Mouse (Mus musculus) adrenal gland (tissue): ENCODE results near the gene Atp5h.
"Not testable (repeated sequence)": the region's sequence is repeated elsewhere in the genome, so short reads cannot be mapped to it uniquely, and the experiment has no call there.

Experiments
- intact Hi-C: fragments of 180-260 bp; cut with DNase I; formaldehyde crosslinking; loops from one replicate; pipeline ENCODE4 v1.15.1; 2025

Gene Atp5h

DNA sequence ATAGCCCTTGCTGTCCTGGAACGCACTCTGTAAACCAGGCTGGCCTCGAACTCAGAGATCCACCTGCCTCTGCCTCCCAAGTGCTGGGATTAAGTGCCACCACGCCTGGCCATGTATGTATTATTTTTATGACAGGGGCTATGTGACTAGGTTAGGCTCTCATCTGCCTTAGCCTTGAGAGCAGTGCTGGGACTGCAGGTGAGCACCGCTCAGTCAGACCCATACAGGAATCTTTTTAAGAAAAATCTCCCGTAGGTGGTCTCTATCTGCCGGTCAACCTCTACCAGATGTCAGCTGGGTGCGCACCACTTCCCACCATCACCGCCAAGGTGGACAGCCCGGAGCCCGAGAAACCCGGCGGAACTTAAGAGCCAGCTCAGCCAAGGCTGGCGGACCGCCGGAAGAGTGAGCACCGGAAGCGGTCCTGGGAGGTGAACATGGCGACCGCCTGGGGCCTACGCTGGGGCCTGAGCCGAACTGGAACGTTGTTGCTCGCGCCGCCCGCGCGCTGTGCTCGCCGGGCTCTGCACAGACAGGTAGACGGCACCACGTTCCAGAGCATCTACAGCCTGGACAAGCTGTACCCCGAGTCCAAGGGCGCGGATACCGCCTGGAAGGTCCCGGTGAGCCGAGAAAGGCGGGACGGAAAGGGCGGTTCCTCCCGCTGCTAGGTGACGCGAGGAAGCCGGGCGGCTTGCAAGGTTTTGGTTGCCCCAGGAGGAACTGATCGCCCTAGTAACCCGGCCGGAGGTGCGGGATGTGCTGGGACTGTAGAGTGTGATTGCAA lies 16.2 kb downstream of the Atp5h start, which contains the start of gene Mrpl58:
Gene Mrpl58, plus strand, starts transcription at position 415 of the 787 bp plus-strand sequence.
- intact Hi-C loops: no loop called here

DNA sequence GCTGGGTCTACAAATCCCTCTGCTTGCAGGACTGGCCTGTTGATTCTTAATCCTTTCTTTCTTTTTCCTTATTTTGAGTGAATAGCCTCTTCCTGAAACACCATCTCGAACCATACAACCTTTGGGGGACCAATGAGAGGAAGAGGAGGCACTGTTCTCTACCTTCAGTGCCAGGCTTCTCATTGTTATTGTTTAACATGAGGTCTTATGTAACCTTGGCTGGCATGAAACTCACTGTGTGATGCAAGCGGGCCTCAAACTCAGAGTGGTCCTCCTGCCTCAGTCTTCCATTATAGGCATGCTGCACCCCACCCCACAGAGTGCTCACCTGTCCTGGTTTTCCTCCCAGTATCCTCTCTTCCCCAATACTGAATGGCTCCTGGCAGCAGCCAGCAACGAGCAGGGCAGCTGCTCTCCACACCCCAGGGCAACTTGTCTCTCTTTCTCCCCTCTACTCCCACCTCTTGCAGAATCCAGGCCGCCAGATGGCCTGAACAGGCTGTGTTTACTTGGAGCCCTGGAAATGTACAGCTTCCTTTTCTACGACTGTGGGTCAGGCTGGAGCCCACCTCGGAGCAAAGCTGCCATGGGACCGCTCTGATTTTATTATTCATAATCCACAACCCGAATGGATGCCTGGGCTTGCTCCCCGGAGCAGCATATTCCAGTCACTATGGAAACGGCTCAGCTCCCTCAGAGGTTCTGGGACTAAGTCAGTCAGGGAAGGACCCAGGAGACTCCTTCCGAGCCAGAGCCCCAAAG lies 19.0 kb downstream of the Atp5h start:
- intact Hi-C loops: no loop called here

DNA sequence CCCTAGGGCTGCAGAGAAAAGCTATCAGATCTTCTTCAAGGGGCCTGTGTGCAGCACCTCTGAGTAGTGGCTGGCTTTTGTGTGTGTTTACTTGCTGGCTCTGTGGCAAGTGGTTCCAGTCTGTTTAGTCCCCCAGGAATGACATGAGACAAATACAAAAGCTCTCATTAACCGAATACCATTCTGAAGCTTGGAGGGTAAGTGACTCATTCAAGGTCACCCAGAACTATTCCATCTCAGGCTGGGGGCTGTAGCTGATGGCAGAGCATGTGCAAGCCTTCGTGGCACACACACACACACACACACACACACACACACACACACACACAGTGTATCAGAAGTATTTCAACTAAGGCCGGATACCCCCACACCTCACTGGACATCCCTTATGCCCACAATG lies 19.6 kb downstream of the Atp5h start:
- intact Hi-C loops: no loop called here

DNA sequence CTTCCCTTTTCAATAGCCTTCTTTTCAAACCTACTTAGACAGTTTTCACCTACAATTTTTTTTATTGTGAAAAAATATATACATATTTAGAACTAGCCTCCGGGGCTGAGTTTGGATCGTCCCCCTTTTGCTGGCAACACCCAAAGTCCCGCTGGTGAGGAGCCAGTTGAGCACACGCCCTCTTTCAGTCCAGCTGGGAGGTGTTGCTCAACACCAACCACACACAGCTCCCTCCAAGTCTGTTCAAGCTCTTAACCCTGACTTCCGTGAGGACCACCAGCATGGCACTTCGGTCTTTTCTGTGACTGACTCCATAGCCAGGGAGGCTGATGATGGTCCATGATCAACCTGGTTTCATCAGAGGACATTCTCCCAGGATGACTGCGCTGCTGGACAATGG lies 21.7 kb downstream of the Atp5h start:
- intact Hi-C loops: no loop called here

DNA sequence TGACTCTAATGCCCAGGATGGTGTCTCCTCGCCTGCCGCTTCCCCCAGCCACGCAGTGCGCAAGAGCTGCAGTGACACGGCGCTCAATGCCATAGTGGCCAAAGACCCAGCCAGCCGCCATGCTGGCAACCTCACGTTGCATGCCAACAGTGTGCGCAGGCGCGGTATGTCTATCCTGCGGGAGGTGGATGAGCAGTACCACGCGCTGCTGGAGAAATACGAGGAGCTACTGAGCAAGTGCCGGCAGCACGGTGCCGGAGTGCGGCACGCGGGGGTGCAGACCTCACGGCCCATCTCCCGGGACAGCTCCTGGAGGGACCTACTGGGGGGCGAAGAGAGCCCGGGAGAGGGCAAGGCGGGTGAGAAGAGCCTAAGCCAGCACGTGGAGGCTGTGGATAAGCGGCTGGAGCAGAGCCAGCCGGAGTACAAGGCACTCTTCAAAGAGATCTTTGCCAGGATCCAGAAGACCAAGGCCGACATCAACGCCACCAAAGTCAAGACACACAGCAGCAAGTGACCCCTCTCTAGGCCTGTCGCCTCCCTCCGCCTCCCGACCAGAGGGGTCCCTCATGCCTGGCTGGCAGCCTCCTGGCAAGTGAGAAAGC lies 25.9 kb downstream of the Atp5h start:
- intact Hi-C loops: no loop called here

DNA sequence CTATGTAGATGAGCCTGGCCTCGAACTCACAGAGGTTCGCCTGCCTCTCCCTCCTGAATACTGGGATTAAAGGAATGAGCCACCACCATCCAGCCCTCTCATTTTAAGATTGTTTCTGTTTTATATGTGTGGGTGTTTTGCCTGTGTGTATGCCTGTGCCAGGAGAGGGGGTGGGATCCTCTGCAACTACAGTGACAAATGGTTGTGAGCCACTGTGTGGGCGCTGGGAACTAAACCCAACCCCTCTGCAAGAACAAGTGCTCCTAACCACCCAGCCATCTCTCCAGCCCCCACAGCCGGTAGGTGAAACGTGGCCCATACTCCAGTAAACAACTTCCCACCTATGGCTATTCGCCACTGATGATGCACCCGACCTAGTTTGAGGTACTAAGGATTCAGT lies 28.4 kb downstream of the Atp5h start:
- intact Hi-C loops: no loop called here

DNA sequence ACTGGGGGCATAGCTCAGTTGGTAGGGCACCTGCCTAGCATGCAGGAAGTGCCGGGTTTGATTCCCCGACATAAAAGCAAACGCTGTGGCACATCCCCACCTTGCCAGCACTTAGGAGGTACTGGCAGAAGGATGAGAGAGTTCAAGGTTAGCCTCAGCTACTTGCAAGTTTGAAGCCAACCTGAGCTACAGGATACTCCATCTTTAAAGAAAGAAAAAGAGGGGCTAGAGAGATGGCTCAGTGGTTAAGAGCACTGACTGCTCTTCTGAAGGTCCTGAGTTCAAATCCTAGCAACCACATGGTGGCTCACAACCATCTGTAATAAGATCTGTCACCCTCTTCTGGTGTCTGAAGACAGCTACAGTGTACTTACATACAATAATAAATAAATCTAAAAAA lies 32.9 kb downstream of the Atp5h start:
- intact Hi-C loops: not testable (repeated sequence)

DNA sequence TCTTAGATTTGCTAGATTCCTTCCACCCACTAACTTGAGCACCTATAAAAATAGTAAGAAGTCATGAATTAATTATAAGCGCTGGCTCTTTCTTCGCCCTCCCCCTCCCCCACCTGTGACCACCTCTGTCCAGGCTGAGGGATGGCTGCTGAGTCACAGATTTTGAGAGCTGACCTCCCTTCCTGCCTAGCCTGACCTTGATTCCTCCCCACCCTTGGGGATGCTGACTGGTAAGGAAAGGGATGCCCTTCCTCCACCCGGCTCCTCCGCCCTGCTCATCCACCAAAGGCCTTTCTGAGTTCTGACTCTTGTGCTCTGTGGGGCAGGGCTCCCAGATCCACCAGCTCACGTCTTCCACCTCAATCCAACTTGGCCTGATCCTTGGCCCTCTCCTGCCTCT lies 35.2 kb downstream of the Atp5h start:
- intact Hi-C loops: no loop called here

DNA sequence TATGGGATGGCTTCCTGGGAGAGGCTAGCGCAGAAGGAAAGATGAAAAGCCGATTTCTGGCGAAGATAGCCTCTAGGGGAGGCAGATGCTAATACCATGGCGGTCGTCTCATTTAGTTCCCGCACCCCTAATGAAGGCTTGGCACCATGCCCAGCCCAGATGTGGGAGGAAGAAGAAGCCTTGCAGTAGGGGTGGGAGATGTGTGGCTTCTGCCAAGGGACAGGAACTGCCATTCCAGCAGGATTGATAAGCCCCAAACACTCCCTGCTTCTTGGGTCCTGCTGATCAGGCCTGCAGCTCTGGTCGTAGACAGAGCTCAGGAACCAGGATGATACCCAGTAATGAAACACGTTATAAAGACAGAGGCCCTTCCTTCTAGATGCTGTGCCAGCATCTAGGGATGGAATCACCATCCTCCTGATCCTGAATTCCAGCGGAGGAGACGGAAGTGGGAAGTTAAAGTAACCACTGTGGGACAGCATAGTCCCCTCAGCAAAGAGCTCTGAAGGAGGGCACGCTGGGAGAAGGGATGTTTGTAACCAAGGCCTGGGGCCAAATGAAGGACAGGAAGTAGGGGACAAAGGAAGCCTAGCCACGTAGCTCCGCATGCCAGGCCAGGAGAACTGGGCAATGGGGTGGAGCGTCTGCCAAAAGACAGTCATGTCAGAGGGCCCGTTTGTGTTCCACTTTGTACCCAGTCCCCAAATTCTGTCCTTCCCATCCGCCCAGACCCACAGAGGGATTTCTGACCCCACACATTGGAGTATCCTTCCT lies 35.9 kb downstream of the Atp5h start:
- intact Hi-C loops: no loop called here

DNA sequence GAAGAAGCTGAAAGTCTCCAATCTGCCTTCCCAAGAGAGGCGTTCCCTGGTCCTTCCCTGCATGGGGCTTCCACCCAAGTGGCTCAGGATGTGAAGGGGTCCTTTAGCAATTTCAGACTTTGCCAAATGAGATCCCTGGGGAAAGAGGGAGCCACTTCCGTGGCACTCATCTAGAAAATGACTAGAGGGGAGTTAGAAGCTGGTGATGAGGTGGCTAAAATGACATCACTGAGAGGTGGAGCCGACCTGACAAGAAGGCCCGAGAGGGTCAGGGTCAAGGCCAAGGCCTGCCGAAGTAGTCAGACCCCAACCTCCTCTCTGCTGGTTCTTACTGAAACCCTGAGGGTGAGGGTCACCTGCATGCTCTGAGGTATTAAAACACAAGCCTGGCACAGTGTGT lies 36.9 kb downstream of the Atp5h start:
- intact Hi-C loops: no loop called here

DNA sequence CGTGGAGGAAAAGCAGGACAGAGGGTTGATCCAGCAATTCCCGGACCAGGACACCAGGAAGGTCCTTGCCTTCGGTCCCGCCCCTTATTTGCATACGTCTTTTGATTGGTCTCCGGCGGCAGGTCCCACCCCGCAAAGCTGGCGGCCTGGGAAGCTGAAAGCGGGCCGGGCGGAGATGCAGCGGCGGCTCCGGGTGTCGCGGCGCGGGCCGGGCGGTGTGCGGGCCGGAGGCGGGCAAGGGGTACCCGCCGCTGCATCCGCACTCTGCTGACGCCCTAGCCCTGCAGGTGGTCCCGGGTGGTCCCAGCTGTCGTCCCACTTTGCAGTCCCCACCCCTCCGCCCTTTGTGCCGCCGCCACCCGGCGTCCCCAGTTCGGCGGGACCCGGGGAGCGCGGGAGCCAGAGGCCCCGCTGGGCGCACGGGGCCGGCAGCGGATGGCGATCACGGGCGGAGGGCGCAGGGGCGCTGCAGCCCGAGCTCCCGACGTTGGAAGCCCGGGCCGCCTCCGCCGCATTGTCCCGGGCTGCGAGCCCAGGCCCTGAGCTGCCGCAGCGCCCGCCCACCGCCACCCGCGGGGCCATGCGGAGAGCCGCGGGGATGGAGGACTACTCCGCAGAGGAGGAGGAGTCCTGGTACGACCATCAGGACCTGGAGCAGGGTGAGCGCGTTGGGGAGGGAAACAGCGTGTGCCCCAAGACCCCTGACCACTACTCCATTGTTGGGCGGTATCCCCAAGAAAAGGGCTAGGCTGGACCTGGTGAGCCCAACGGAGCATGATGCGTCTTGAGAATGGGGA lies 37.8 kb downstream of the Atp5h start, which contains the start of gene Cdr2l:
Gene Cdr2l, plus strand, starts transcription at position 174 of the 797 bp plus-strand sequence.
- intact Hi-C loops: no loop called here

DNA sequence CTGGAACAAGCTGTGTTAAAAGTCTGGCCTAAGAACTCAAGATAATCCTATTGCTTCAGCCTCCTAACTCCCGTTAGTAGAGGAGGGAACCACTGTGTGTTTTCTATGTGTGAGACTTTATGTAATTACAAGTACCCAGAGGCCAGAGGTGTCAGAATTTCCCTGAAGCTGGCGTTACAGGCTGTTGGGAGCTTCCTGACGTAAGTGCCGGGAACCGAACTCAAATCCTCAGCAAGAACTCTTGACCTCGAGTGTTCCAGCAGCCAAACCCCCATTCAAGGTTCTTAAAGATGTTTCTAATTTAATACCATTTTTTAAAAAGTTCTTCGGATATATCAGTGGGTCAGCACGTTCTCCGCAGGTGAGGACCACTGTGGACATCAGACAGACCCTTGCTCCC lies 38.5 kb downstream of the Atp5h start:
- intact Hi-C loops: no loop called here

DNA sequence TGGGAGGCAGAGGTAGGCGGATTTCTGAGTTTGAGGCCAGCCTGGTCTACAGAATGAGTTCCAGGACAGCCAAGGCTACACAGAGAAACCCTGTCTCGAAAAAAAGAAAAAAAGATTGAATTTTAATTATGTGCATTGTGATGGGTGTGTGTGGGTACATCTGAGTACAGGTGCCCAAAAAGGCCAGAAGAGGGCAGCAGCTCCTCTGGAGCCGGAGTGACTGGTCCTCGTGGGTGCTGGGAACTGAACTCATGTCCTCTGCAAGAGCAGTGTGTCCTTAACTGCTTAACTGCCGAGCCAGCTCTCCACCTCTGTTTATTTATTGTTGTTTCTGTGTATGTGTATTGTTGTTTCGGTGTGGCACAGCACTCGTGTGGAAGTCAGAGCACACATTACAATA lies 41.9 kb downstream of the Atp5h start:
- intact Hi-C loops: no loop called here

DNA sequence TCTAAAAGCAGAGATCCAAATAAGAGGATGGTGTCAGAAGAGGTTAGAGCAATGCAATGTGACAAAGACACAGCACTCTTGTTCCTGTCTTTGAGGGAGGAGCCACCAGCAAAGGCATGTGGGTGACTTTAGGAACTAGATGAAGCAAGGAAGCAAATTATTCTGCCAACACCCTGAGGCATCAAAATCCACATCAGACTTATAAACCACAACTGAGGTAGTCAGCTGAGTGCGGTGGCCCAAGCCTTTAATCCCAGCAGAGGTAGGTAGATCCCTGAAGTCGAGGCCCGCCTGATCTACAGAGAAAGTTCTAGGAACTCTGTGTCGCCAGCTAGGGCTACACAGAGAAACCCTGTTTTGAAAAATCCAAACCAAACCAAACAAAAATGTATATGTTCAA lies 42.5 kb downstream of the Atp5h start:
- intact Hi-C loops: no loop called here

DNA sequence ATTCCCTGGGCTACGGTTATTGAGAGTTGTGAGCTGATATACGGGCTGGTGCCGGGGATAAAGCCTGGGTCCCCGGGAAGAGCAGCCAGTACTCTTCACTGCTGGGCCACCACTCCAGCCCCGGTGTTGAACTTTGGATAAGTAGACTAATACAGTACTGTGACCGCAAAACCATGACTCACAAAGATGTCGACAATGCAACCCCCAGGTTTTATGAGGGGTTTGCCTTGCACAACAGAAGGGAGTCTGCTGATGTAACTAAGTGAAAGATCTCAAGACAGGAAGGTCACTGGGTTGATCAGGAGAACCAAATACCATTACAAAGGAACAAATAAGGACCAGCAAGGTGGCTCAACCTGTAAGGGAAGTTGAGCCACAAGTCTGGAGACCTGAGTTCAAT lies 43.0 kb downstream of the Atp5h start:
- intact Hi-C loops: no loop called here

DNA sequence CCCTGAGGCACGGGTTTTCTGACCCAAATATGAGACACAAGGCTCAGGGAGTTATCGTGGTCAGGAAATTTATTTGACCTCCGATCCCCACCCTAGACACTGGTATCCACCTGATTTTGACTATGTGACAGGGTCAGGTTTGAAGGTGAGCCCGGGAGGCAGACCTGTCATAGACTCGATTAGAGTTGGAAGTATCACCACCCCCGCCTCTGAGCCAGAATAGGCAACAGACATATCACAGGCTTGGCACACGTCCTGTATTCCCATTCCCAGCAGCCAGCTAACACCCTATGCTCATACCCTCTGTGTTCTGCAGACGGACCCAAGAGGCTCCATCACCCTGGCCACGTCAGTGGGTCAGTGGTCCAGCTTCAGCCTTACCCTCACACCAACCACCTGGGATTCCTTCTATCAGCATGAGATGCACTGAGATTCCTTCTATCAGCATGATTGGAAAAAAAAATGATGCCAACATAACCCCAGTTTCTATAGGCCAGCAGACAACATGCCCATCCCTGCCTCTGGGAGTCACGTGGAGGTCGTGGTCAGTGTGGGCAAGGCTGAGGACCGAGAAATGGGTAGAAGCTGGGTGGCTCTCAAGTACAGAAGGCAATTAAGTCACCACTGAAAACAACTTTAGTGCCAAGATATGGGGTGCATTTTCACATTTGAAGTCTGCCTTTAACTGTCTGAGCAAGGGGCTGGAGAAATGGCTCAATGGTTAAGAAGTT lies 44.9 kb downstream of the Atp5h start:
- intact Hi-C loops: no loop called here

DNA sequence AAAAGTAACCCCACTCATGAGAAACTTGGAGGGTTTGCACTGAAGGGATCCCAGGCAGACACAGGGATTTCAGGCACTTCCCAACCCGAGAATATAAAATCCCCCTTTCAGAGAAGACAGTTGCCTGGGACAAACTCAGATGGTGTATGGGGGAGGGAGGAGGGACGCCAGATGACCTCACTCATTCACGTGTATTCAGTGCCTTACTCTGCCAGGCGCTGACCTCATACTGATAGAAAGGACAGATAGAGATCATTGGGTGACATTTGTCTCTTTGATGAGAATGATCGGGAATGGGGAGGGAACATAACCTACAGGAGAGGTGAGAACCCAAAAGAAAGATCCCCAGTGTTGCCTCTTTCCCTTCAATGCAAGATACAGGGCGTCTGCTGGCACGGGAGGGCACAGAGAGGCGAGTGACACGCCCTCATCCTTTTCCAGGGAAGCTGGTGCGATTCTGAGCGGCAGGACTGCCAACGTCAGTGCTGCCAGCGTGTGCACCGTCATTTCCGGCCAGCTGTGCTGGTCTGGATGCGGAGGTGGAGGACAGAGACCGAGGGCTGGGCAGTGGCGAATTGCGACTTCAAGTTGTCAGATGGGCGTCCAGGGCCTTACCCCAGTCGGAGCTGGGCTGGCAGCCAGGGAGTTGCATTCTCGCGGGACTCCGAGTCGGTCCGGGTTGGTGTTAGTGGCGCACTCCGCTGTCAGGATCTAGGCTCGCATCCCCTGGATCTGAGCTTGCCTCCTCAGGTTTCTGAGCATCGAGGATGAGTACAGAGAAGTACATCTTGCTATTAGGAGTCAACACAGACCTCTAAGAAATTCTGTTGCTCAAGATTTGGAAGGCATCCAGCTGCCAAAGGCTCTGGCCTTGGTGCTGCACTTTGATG lies 45.7 kb downstream of the Atp5h start:
- intact Hi-C loops: no loop called here

DNA sequence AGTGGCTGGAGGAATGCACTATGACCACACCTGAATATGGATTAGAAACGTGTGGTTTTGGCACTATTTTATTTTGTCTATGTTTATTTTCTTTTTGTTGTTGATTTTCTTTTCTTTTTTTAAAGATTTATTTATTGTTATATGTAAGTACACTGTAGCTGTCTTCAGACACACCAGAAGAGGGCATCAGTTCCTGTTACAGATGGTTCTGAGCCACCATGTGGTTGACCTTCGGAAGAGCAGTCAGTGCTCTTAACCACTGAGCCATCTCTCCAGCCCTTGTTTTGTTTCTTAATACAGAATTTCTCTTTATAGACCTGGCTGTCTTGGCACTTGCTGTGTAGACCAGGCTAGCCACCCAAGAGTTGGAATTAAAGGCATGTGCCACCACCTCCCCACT lies 47.0 kb downstream of the Atp5h start:
- intact Hi-C loops: no loop called here

DNA sequence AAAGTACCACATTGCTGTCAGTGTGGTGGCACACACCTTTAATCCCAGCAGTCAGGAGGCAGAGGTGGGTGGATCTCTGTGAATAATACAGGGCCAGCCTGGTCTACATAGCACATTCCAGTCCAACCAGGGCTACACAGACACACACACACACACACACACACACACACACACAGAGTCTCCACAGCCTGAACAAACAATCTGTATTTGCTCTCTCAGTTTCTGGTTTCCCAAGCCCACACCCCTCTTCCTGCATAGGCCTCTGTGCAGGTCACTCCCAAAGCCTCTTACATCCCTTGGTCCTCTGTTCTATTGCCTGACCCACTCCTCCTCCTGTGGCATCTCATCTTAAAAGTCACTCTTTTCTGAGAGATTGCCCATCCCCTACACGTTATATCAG lies 47.7 kb downstream of the Atp5h start:
- intact Hi-C loops: no loop called here
